Mouse (Mus musculus) midbrain, embryonic 16.5 days (tissue): ENCODE results near the gene Lrp5. TPM values are rescaled to one million over a fixed set of nuclear protein-coding genes. Genes with fewer than 3 reads are reported as not detected.

ENCODE experiments used
- ATAC-seq: fragments of 200-750 bp; cut with Nextera tagmentation; 2 replicates; pipeline ENCODE4 v1.8.0; 2017; ENCODE audit warnings: moderate TSS enrichment
- H3K27ac ChIP-seq: fragments of 300-500 bp; sonication (generic); 2 replicates; pipeline ENCODE4 v1.5.1; 2014; ENCODE audit warnings: mild to moderate bottlenecking, low read length, mixed read lengths
- H3K27me3 ChIP-seq: fragments of 300-500 bp; sonication (generic); 2 replicates; pipeline ENCODE4 v1.6.1; 2014; ENCODE audit warnings: low read depth, low read length, mixed read lengths; ENCODE audit not compliant: control insufficient read depth, insufficient read depth
- H3K36me3 ChIP-seq: fragments of 300-500 bp; sonication (generic); 2 replicates; pipeline ENCODE4 v1.6.1; 2014; ENCODE audit warnings: mild to moderate bottlenecking, low read length, moderate library complexity, mixed read lengths; ENCODE audit not compliant: control insufficient read depth, insufficient read depth
- H3K4me1 ChIP-seq: fragments of 300-500 bp; sonication (generic); 2 replicates; pipeline ENCODE4 v1.6.1; 2014; ENCODE audit warnings: mild to moderate bottlenecking, low read length, mixed read lengths; ENCODE audit not compliant: control insufficient read depth, insufficient read depth
- H3K4me2 ChIP-seq: fragments of 300-500 bp; sonication (generic); 2 replicates; pipeline ENCODE4 v1.6.1; 2014; ENCODE audit warnings: mild to moderate bottlenecking, low read length, mixed read lengths
- H3K4me3 ChIP-seq: fragments of 300-500 bp; sonication (generic); 2 replicates; pipeline ENCODE4 v1.5.1; 2014; ENCODE audit warnings: low read depth, mild to moderate bottlenecking, low read length, moderate library complexity, mixed read lengths
- H3K9ac ChIP-seq: fragments of 300-500 bp; sonication (generic); 2 replicates; pipeline ENCODE4 v1.6.1; 2014; ENCODE audit warnings: low read depth, low read length, mixed read lengths
- H3K9me3 ChIP-seq: fragments of 300-500 bp; sonication (generic); replicated peaks from 2 replicates; pipeline ENCODE4 v1.6.1; 2014; ENCODE audit warnings: mild to moderate bottlenecking, low read length, mixed read lengths; ENCODE audit not compliant: control insufficient read depth, poor library complexity, severe bottlenecking
- WGBS: fragments of 180-500 bp; shearing (Covaris S2); extraction: QIAGEN DNeasy Blood & Tissue Kit; methylation state at CpG from one replicate; pipeline ENCODE4 v1.1.7; 2014; 5-methylcytosine and 5-hydroxymethylcytosine counted together
- polyA plus RNA-seq: library from polyadenylated mRNA; unstranded; fragments of >200 nt; fragmentation: Nextera tagmentation; extraction: Ambion mirVana; gene quantifications from 2 replicates; pipeline ENCODE4 v1.2.1, GENCODE M21; 2015

Gene Lrp5
- polyA plus RNA-seq, 1 experiment from 2014 or later: 0.89 TPM

GRCm38 (mm10) chr19:3718481-3719361 lies 32.4 kb upstream of the Lrp5 start:
- H3K4me1 ChIP-seq: peaks cover 8% of the 10 kb centered on the region
- H3K27me3 ChIP-seq: no peaks in the 10 kb centered on the region
- H3K9me3 ChIP-seq: no peaks in the 10 kb centered on the region
- WGBS: 45% methylated on average over 19 of the region's 19 CpGs
- H3K4me2 ChIP-seq: peak overlapping the region; percentile 75
- peak; percentile 67 for ATAC-seq
- H3K4me3 ChIP-seq: peak overlapping the region; percentile 38
- H3K27ac ChIP-seq: no peak overlapping the region
- H3K36me3 ChIP-seq: peaks cover 28% of the 10 kb centered on the region
- H3K9ac ChIP-seq: peak overlapping the region; percentile 43; the same call in 1 of the 2 replicates

- Histone ChIP-seq H3K27ac (no peak overlapping the region), H3K9ac (no peak overlapping the region), H3K36me3 (peaks cover 28% of the 10 kb centered on the region), H3K4me3 (no peak overlapping the region), H3K9me3 (no peaks in the 10 kb centered on the region), H3K4me1 (peaks cover 5% of the 10 kb centered on the region), H3K27me3 (no peaks in the 10 kb centered on the region), H3K4me2 (no peak overlapping the region)
- WGBS: 98% methylated on average over 6 of the region's 6 CpGs
- no peak for ATAC-seq
Measured at GRCm38 (mm10) chr19:3714381-3714780, 28.0 kb upstream of the Lrp5 start.

GRCm38 (mm10) chr19:3710436-3710835 lies 24.1 kb upstream of the Lrp5 start:
- Histone ChIP-seq H3K4me1 (peaks cover 16% of the 10 kb centered on the region), H3K27ac (no peak overlapping the region), H3K36me3 (peaks cover 4% of the 10 kb centered on the region; the same call in 1 of the 2 replicates), H3K4me2 (no peak overlapping the region), H3K4me3 (no peak overlapping the region), H3K9me3 (no peaks in the 10 kb centered on the region), H3K9ac (no peak overlapping the region), H3K27me3 (no peaks in the 10 kb centered on the region)
- WGBS: 98% methylated on average over 2 of the region's 2 CpGs
- ATAC-seq: no peak

- 45% methylated on average over 10 of the region's 10 CpGs for WGBS
Measured at GRCm38 (mm10) chr19:3709013-3709787, 22.8 kb upstream of the Lrp5 start.

GRCm38 (mm10) chr19:3708078-3709012 lies 22.0 kb upstream of the Lrp5 start, which contains the start of gene 1810055G02Rik:
Gene 1810055G02Rik, plus strand, starts transcription at chr19:3708293.
- peak; percentile 97 for ATAC-seq
- under 1% methylated on average over 60 of the region's 61 CpGs for WGBS
- Histone ChIP-seq H3K4me3 (peak within 1 kb of the TSS; percentile 92), H3K9ac (peak within 1 kb of the TSS; percentile 91), H3K4me1 (peaks cover 16% of the 10 kb centered on the region), H3K27me3 (no peaks in the 10 kb centered on the region), H3K36me3 (no peaks in the 10 kb centered on the region), H3K9me3 (no peaks in the 10 kb centered on the region), H3K27ac (peak within 1 kb of the TSS; percentile 92), H3K4me2 (peak within 1 kb of the TSS; percentile 79)

More at GRCm38 (mm10) chr19:3709013-3709787, 22.8 kb upstream of the Lrp5 start:
- Histone ChIP-seq H3K4me2 (peak overlapping the region; percentile 79), H3K4me3 (peak overlapping the region; percentile 92), H3K9ac (peak overlapping the region; percentile 91), H3K4me1 (peaks cover 16% of the 10 kb centered on the region), H3K27ac (peak overlapping the region; percentile 92; the same call in 1 of the 2 replicates), H3K27me3 (no peaks in the 10 kb centered on the region), H3K9me3 (no peaks in the 10 kb centered on the region), H3K36me3 (no peaks in the 10 kb centered on the region)
- no peak for ATAC-seq

GRCm38 (mm10) chr19:3707553-3707952 lies 21.2 kb upstream of the Lrp5 start:
- Histone ChIP-seq H3K9ac (peak overlapping the region; percentile 71), H3K27me3 (no peaks in the 10 kb centered on the region), H3K27ac (peak overlapping the region; percentile 92), H3K9me3 (no peaks in the 10 kb centered on the region), H3K4me1 (peaks cover 16% of the 10 kb centered on the region), H3K4me3 (peak overlapping the region; percentile 92), H3K4me2 (peak overlapping the region; percentile 79), H3K36me3 (no peaks in the 10 kb centered on the region)
- ATAC-seq: no peak
- 30% methylated on average over 10 of the region's 10 CpGs for WGBS

GRCm38 (mm10) chr19:3706258-3706657 lies 19.9 kb upstream of the Lrp5 start:
- no peaks in the 10 kb centered on the region for H3K36me3 ChIP-seq
- H3K4me3 ChIP-seq: no peak overlapping the region
- no peak for ATAC-seq
- H3K9ac ChIP-seq: no peak overlapping the region
- peaks cover 16% of the 10 kb centered on the region for H3K4me1 ChIP-seq
- no peaks in the 10 kb centered on the region for H3K9me3 ChIP-seq
- WGBS: 46% methylated on average over 1 of the region's 1 CpGs
- no peak overlapping the region for H3K4me2 ChIP-seq
- H3K27ac ChIP-seq: no peak overlapping the region
- H3K27me3 ChIP-seq: no peaks in the 10 kb centered on the region

GRCm38 (mm10) chr19:3702460-3702859 lies 16.1 kb upstream of the Lrp5 start:
- Histone ChIP-seq H3K4me3 (no peak overlapping the region), H3K36me3 (no peaks in the 10 kb centered on the region), H3K9ac (no peak overlapping the region), H3K4me2 (no peak overlapping the region), H3K4me1 (peaks cover 3% of the 10 kb centered on the region), H3K27ac (no peak overlapping the region), H3K9me3 (no peaks in the 10 kb centered on the region), H3K27me3 (no peaks in the 10 kb centered on the region)
- WGBS: 80% methylated on average over 4 of the region's 4 CpGs
- no peak for ATAC-seq
